Mouse (Mus musculus): Measurements from ENCODE around the gene Hoxa1. TPM values are rescaled to one million over a fixed set of nuclear protein-coding genes. Genes with fewer than 3 reads are reported as not detected.

Gene Hoxa1
- polyA plus RNA-seq, 1 experiment from 2014 or later: 0.52 TPM

GRCm38 (mm10) chr6:52177806-52178205 lies 19.7 kb upstream of the Hoxa1 start:
- no peaks in the 10 kb centered on the region for H3K9me3 ChIP-seq (replicated peaks)
- ATAC-seq (ENCODE audit: insufficient number of reproducible peaks, low FRiP score, low TSS enrichment, low read depth): no peak
- peaks cover 99% of the 10 kb centered on the region for H3K27me3 ChIP-seq
- H3K4me3 ChIP-seq (replicated peaks): no peak overlapping the region
- WGBS: 3% methylated on average over 9 of the region's 9 CpGs
- H3K27ac ChIP-seq (replicated peaks): no peak overlapping the region
- H3K4me2 ChIP-seq (replicated peaks): no peak overlapping the region
- peaks cover 1% of the 10 kb centered on the region; the same call in 1 of the 2 replicates for H3K4me1 ChIP-seq
- no peak overlapping the region for H3K9ac ChIP-seq
- no peaks in the 10 kb centered on the region for H3K36me3 ChIP-seq

GRCm38 (mm10) chr6:52177061-52177735 lies 19.1 kb upstream of the Hoxa1 start, which contains the start of gene 5730596B20Rik:
Gene 5730596B20Rik, plus strand, starts transcription at chr6:52177498.
- no peak within 1 kb of the TSS for H3K27ac ChIP-seq (replicated peaks)
- H3K9me3 ChIP-seq (replicated peaks): no peaks in the 10 kb centered on the region
- no peaks in the 10 kb centered on the region for H3K36me3 ChIP-seq
- WGBS: 2% methylated on average over 36 of the region's 36 CpGs
- H3K4me2 ChIP-seq (replicated peaks): no peak within 1 kb of the TSS
- H3K9ac ChIP-seq: no peak within 1 kb of the TSS
- no peak for ATAC-seq (ENCODE audit: insufficient number of reproducible peaks, low FRiP score, low TSS enrichment, low read depth)
- H3K4me3 ChIP-seq (replicated peaks): no peak within 1 kb of the TSS
- peaks cover 7% of the 10 kb centered on the region for H3K4me1 ChIP-seq
- H3K27me3 ChIP-seq: peaks cover 99% of the 10 kb centered on the region

GRCm38 (mm10) chr6:52176391-52176790 lies 18.3 kb upstream of the Hoxa1 start:
- no peak for ATAC-seq (ENCODE audit: insufficient number of reproducible peaks, low FRiP score, low TSS enrichment, low read depth)

GRCm38 (mm10) chr6:52175864-52176263 lies 17.7 kb upstream of the Hoxa1 start:
- H3K27ac ChIP-seq (replicated peaks): no peak overlapping the region
- H3K4me1 ChIP-seq: peaks cover 8% of the 10 kb centered on the region
- 2% methylated on average over 20 of the region's 35 CpGs for WGBS
- no peaks in the 10 kb centered on the region for H3K36me3 ChIP-seq
- H3K9me3 ChIP-seq (replicated peaks): no peaks in the 10 kb centered on the region
- ATAC-seq (ENCODE audit: insufficient number of reproducible peaks, low FRiP score, low TSS enrichment, low read depth): no peak
- no peak overlapping the region for H3K9ac ChIP-seq
- H3K4me2 ChIP-seq (replicated peaks): no peak overlapping the region
- H3K27me3 ChIP-seq: peaks cover 99% of the 10 kb centered on the region
- peak overlapping the region; percentile 16 for H3K4me3 ChIP-seq (replicated peaks)

More at GRCm38 (mm10) chr6:52176391-52176790, 18.3 kb upstream of the Hoxa1 start:
- no peak overlapping the region for H3K9ac ChIP-seq
- WGBS: 3% methylated on average over 6 of the region's 6 CpGs
- no peak overlapping the region for H3K4me2 ChIP-seq (replicated peaks)
- peaks cover 8% of the 10 kb centered on the region for H3K4me1 ChIP-seq
- no peaks in the 10 kb centered on the region for H3K36me3 ChIP-seq
- H3K27ac ChIP-seq (replicated peaks): no peak overlapping the region
- H3K4me3 ChIP-seq (replicated peaks): no peak overlapping the region
- no peaks in the 10 kb centered on the region for H3K9me3 ChIP-seq (replicated peaks)
- H3K27me3 ChIP-seq: peaks cover 99% of the 10 kb centered on the region

DNA sequence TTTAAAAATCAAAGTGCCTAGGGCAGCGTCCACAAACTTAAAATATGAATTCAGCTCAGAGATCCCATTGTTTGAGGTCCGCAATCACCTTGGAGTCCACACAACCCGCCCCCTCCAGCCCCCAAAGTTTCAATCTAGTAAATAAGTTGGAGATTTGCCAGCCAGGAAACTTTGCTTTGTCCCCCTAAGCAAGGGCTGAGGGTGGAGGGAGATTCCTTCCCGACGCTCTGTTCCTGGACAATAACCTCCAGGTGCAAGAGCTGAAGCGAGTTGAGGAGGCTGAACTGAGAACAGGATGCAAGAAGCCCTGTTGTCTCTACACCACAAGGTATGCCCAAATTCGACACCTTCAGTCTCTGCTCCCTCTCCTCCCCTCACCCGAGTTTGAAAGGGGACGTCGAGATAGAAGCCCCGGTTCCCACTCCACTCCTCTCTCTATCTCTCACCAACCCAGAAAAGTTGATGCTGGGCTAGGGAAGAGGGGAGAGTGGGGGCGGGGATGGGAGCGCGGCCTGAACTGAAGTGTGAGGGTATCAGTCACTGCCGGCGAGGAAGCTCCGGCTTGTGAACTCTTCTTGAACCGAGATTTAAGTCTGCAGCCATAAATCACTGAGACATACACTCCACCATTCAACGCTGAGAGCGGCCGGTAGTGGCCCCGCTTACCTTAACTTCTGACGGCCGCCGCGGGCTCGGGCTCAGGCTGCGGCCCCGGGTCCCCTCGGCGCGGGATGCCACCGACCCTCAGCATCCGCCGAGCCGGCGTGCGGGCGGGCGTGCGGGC lies 17.0 kb upstream of the Hoxa1 start:
- H3K4me1 ChIP-seq: peaks cover 8% of the 10 kb centered on the region
- no peak overlapping the region for H3K4me2 ChIP-seq (replicated peaks)
- ATAC-seq (ENCODE audit: insufficient number of reproducible peaks, low FRiP score, low TSS enrichment, low read depth): no peak

GRCm38 (mm10) chr6:52173648-52174047 lies 15.5 kb upstream of the Hoxa1 start:
- no peak overlapping the region for H3K9ac ChIP-seq
- H3K27ac ChIP-seq (replicated peaks): no peak overlapping the region
- peaks cover 96% of the 10 kb centered on the region for H3K27me3 ChIP-seq
- WGBS: 3% methylated on average over 4 of the region's 4 CpGs
- peaks cover 11% of the 10 kb centered on the region for H3K4me1 ChIP-seq
- no peak for ATAC-seq (ENCODE audit: insufficient number of reproducible peaks, low FRiP score, low TSS enrichment, low read depth)
- H3K4me2 ChIP-seq (replicated peaks): no peak overlapping the region
- H3K4me3 ChIP-seq (replicated peaks): no peak overlapping the region
- H3K36me3 ChIP-seq: no peaks in the 10 kb centered on the region
- no peaks in the 10 kb centered on the region for H3K9me3 ChIP-seq (replicated peaks)

More for the DNA sequence above, 17.0 kb upstream of the Hoxa1 start:
- Histone ChIP-seq H3K27ac (replicated peaks) (no peak overlapping the region), H3K4me3 (replicated peaks) (peak overlapping the region; percentile 16), H3K27me3 (peaks cover 99% of the 10 kb centered on the region), H3K36me3 (no peaks in the 10 kb centered on the region), H3K9ac (no peak overlapping the region), H3K9me3 (replicated peaks) (no peaks in the 10 kb centered on the region)
- WGBS: 1% methylated on average over 41 of the region's 41 CpGs

DNA sequence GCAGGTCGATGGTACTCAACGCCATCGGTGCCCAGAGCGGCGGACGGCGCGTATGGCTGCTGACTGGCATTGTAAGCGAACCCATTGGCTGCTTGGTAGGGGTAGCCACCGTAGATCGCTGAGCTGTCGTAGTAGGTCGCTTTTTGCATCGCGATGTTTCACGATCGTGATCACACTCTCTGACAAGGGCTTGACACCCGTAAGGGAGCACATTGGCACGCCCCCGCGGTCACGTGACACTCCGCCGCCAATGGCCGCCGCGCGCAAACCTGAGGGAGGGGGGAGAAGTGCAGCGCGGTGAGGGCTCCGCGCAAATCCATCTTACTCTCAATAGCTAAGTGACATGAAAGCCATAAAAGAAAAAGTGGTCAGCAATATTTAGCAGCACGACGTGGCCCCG lies 14.4 kb upstream of the Hoxa1 start:
- no peaks in the 10 kb centered on the region for H3K36me3 ChIP-seq
- peaks cover 96% of the 10 kb centered on the region for H3K27me3 ChIP-seq
- H3K27ac ChIP-seq (replicated peaks): no peak overlapping the region
- no peak overlapping the region for H3K9ac ChIP-seq
- no peaks in the 10 kb centered on the region for H3K9me3 ChIP-seq (replicated peaks)
- peak; percentile 54; the same call in 1 of the 2 replicates for ATAC-seq (ENCODE audit: insufficient number of reproducible peaks, low FRiP score, low TSS enrichment, low read depth)
- H3K4me3 ChIP-seq (replicated peaks): peak overlapping the region; percentile 25
- H3K4me1 ChIP-seq: peaks cover 11% of the 10 kb centered on the region
- WGBS: under 1% methylated on average over 35 of the region's 35 CpGs
- peak overlapping the region; percentile 37 for H3K4me2 ChIP-seq (replicated peaks)

- WGBS: 8% methylated on average over 7 of the region's 7 CpGs
- H3K4me2 ChIP-seq (replicated peaks): peak overlapping the region; percentile 37; the same call in 1 of the 2 replicates
- H3K27ac ChIP-seq (replicated peaks): no peak overlapping the region
Measured at GRCm38 (mm10) chr6:52171938-52172337, 13.8 kb upstream of the Hoxa1 start.

DNA sequence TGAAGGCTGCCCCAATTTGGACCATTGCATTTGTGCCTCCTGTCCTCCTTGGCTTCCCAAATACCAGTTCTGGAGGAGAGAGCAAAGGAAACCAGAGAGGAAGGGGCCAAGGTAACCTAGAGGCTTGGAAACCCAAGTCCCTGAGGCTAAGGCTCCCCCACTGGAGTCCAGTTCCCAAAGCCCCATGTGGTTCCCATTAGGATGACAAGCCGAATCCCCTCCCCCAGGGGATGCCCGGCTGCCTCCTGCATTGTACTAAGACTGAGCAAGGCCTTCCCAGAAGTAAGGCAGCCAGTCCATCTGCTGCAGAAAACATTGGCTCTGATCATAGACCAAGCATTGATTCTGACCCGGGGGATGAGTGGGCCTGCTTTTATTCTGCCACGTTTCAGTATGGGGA lies 13.2 kb upstream of the Hoxa1 start:
- Histone ChIP-seq H3K27ac (replicated peaks) (no peak overlapping the region), H3K4me2 (replicated peaks) (no peak overlapping the region), H3K9ac (no peak overlapping the region), H3K4me1 (peaks cover 11% of the 10 kb centered on the region), H3K4me3 (replicated peaks) (no peak overlapping the region), H3K36me3 (no peaks in the 10 kb centered on the region), H3K27me3 (peaks cover 96% of the 10 kb centered on the region), H3K9me3 (replicated peaks) (no peaks in the 10 kb centered on the region)
- no peak for ATAC-seq (ENCODE audit: insufficient number of reproducible peaks, low FRiP score, low TSS enrichment, low read depth)
- WGBS: 16% methylated on average over 4 of the region's 4 CpGs

More at GRCm38 (mm10) chr6:52171938-52172337, 13.8 kb upstream of the Hoxa1 start:
- peak overlapping the region; percentile 25; the same call in 1 of the 2 replicates for H3K4me3 ChIP-seq (replicated peaks)
- H3K27me3 ChIP-seq: peaks cover 96% of the 10 kb centered on the region
- no peak; the same call in 1 of the 2 replicates for ATAC-seq (ENCODE audit: insufficient number of reproducible peaks, low FRiP score, low TSS enrichment, low read depth)
- no peaks in the 10 kb centered on the region for H3K36me3 ChIP-seq
- no peaks in the 10 kb centered on the region for H3K9me3 ChIP-seq (replicated peaks)
- peaks cover 11% of the 10 kb centered on the region for H3K4me1 ChIP-seq
- no peak overlapping the region for H3K9ac ChIP-seq

GRCm38 (mm10) chr6:52170898-52171223 lies 12.7 kb upstream of the Hoxa1 start:
- no peak overlapping the region for H3K27ac ChIP-seq (replicated peaks)
- no peak for ATAC-seq (ENCODE audit: insufficient number of reproducible peaks, low FRiP score, low TSS enrichment, low read depth)
- H3K4me1 ChIP-seq: peaks cover 11% of the 10 kb centered on the region
- no peak overlapping the region for H3K4me3 ChIP-seq (replicated peaks)
- peaks cover 96% of the 10 kb centered on the region for H3K27me3 ChIP-seq
- H3K9me3 ChIP-seq (replicated peaks): no peaks in the 10 kb centered on the region
- no peaks in the 10 kb centered on the region for H3K36me3 ChIP-seq
- 15% methylated on average over 5 of the region's 5 CpGs for WGBS
- H3K9ac ChIP-seq: no peak overlapping the region
- no peak overlapping the region for H3K4me2 ChIP-seq (replicated peaks)

DNA sequence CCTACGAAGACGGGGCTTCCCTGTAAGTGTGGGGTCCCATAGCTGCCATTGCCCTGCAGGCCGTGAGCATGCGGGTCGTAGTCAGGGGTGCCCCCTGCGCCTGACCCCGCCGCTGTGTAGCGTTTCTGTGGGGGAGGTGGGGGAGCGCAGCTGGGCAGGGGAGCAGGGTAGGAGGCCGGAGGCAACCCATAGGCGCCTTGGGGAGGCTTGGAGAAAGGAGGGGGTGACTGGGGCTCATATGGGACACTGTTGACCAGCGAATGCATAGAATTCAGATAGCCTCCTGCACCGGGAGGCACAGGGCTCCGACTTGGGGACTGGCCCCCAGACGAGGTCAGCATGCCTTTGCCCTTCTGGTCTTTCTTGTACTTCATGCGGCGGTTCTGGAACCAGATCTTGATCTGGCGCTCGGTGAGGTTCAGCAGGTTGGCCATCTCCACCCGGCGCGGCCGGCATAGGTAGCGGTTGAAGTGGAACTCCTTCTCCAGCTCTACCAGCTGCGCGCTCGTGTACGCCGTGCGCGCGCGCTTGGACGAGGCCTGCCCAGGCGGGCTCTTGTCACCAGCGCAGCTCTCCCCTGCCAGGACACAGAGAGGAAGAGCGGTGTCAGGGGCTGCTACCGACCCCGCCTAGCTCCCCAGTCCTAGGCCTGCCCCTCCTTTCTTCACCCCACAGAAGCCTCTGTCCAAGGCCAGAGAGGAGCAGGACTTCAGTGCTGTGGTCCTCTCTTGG lies 12.2 kb upstream of the Hoxa1 start:
- Histone ChIP-seq H3K9me3 (replicated peaks) (no peaks in the 10 kb centered on the region), H3K9ac (no peak overlapping the region), H3K4me2 (replicated peaks) (no peak overlapping the region), H3K27ac (replicated peaks) (no peak overlapping the region), H3K36me3 (no peaks in the 10 kb centered on the region), H3K4me1 (peaks cover 11% of the 10 kb centered on the region), H3K4me3 (replicated peaks) (no peak overlapping the region), H3K27me3 (peaks cover 96% of the 10 kb centered on the region)
- WGBS: 8% methylated on average over 40 of the region's 40 CpGs
- ATAC-seq (ENCODE audit: insufficient number of reproducible peaks, low FRiP score, low TSS enrichment, low read depth): no peak

Measured in embryonic facial prominence, embryonic 15.5 days (tissue).